Mouse (Mus musculus) CD8-positive naive resting alpha-beta T cell, adult 57 days (primary cell): ENCODE results near the gene Hao2. TPM values are rescaled to one million over a fixed set of nuclear protein-coding genes. Genes with fewer than 3 reads are reported as not detected.

Source experiments
- total RNA-seq: library from RNA; stranded (reverse); gene quantifications from one replicate; pipeline ENCODE4 v1.2.4, GENCODE M21; 2023

Hao2 gene
- not detected for total RNA-seq

GRCm38 (mm10) chr3:98893057-98893772 is at the start of gene Hao2:
TSS of gene Hao2 (minus strand) at chr3:98893239.

GRCm38 (mm10) chr3:98859576-98859975 is 33.5 kb downstream of the Hao2 start, which contains the start of gene Hsd3b1:
TSS of gene Hsd3b1 (minus strand) at chr3:98859794.

Other genes with a start within 250 kb of the Hao2 start
- gene Hsd3b2, start 168.7 kb downstream of the Hao2 start, total RNA-seq, result not detected
- gene Hsd3b3, start 130.1 kb downstream of the Hao2 start, total RNA-seq, result not detected
- gene Hsd3b6, start 78.8 kb downstream of the Hao2 start, total RNA-seq, result not detected
- not detected for gene Hsd3b1, start 33.4 kb downstream of the Hao2 start, total RNA-seq
- gene Wars2, start 247.8 kb upstream of the Hao2 start, total RNA-seq, result 10.3 TPM